Mouse (Mus musculus) MEL (cell line): ENCODE data around the gene Rpl28.

Source experiments
- CTCF ChIP-seq, 3 experiments: IDR thresholded peaks in 2 of 3; conservative IDR thresholded peaks in 1 of 3; 2 replicates each; pipeline ENCODE4 v1.5.1; 2011 to 2012; ENCODE audit warnings: low read length in 3 of 3, low read depth in 2 of 3, mild to moderate bottlenecking in 2 of 3, improper control_type of control experiment in 1 of 3, inconsistent platforms in 1 of 3, mixed read lengths in 1 of 3, moderate library complexity in 1 of 3; ENCODE audit not compliant: control insufficient read depth in 1 of 3, insufficient read depth in 1 of 3, poor library complexity in 1 of 3, severe bottlenecking in 1 of 3
- HCFC1 ChIP-seq: IDR thresholded peaks from 2 replicates; pipeline ENCODE4 v1.6.1; 2012; ENCODE audit warnings: low read depth, mild to moderate bottlenecking, inconsistent platforms, low read length, improper control_type of control experiment, moderate library complexity
- KAT2A ChIP-seq: conservative IDR thresholded peaks from 2 replicates; pipeline ENCODE4 v1.6.1; 2012; ENCODE audit warnings: low read depth, low read length, improper control_type of control experiment, inconsistent platforms
- MAZ ChIP-seq: IDR thresholded peaks from 2 replicates; pipeline ENCODE4 v1.6.1; 2012; ENCODE audit warnings: low read depth, mild to moderate bottlenecking, inconsistent platforms, low read length, improper control_type of control experiment
- MEF2A ChIP-seq: IDR thresholded peaks from 2 replicates; pipeline ENCODE4 v1.6.1; 2014; ENCODE audit warnings: low read depth, mild to moderate bottlenecking, inconsistent platforms, low read length, improper control_type of control experiment; ENCODE audit not compliant: poor library complexity, insufficient replicate concordance, severe bottlenecking; ENCODE audit errors: extremely low read depth
- MXI1 ChIP-seq: IDR thresholded peaks from 2 replicates; pipeline ENCODE4 v1.6.1; 2011; ENCODE audit warnings: mild to moderate bottlenecking, low read depth, low read length, improper control_type of control experiment
- POLR2A ChIP-seq, 2 experiments: IDR thresholded peaks; 2 replicates each; pipeline ENCODE4 v1.6.1; 2011 to 2012; ENCODE audit warnings: low read length in 2 of 2, mild to moderate bottlenecking in 2 of 2, control low read depth in 1 of 2, improper control_type of control experiment in 1 of 2, low read depth in 1 of 2, moderate library complexity in 1 of 2; ENCODE audit not compliant: control insufficient read depth in 1 of 2, insufficient read depth in 1 of 2, poor library complexity in 1 of 2
- SIN3A ChIP-seq: IDR thresholded peaks from 2 replicates; pipeline ENCODE4 v1.6.1; 2012; ENCODE audit warnings: low read length, improper control_type of control experiment, inconsistent platforms
- UBTF ChIP-seq: IDR thresholded peaks from 2 replicates; pipeline ENCODE4 v1.6.1; 2012; ENCODE audit warnings: low read depth, mild to moderate bottlenecking, inconsistent platforms, low read length, improper control_type of control experiment, moderate library complexity, borderline replicate concordance; ENCODE audit not compliant: insufficient read depth

- no peak for TF ChIP-seq MEF2A
- no peak for TF ChIP-seq SIN3A
- no peak for TF ChIP-seq UBTF
- no peak for TF ChIP-seq POLR2A (IDR thresholded peaks at IDR 0.05; ENCODE audit: control insufficient read depth in 1 of 2, insufficient read depth in 1 of 2, low read depth in 1 of 2, low read length in 2 of 2, poor library complexity in 1 of 2)
- TF ChIP-seq CTCF (IDR thresholded peaks at IDR 0.05 in 2 of 3, conservative IDR thresholded peaks at IDR 0.05 in 1 of 3; ENCODE audit: control insufficient read depth in 1 of 3, insufficient read depth in 1 of 3, low read depth in 2 of 3, low read length in 3 of 3, poor library complexity in 1 of 3, severe bottlenecking in 1 of 3) = no peak
- no peak for TF ChIP-seq MXI1
- TF ChIP-seq MAZ = no peak
- TF ChIP-seq HCFC1 = no peak
- TF ChIP-seq KAT2A = no peak
Measured at GRCm38 (mm10) chr7:4776131-4776530, 16.5 kb upstream of the Rpl28 start.
